Mouse (Mus musculus): Measurements from ENCODE around the gene Cyp3a16. TPM values are rescaled to one million over a fixed set of nuclear protein-coding genes. Genes with fewer than 3 reads are reported as not detected.
"Not testable (repeated sequence)": the region's sequence is repeated elsewhere in the genome, so short reads cannot be mapped to it uniquely, and the experiment has no call there.

The Cyp3a16 gene
- polyA plus RNA-seq (2012; ENCODE audit: insufficient read depth, insufficient read length, low replicate concordance, missing spikeins): not detected in 2 replicates

- H3K4me1 ChIP-seq (ENCODE audit: control insufficient read depth, insufficient read depth, low read length): not testable (repeated sequence)
- 79% methylated on average over 2 of the region's 2 CpGs for WGBS
Observed at GRCm38 (mm10) chr5:145469623-145470022, at the start of gene Cyp3a16. Gene Cyp3a16 (minus strand): TSS chr5:145469723.

GRCm38 (mm10) chr5:145490300-145490699 is 20.8 kb upstream of the Cyp3a16 start:
- WGBS: no CpG with 5 or more reads among the region's 6 CpGs
- no peak overlapping the region for H3K27ac ChIP-seq (ENCODE audit: insufficient read depth, low read depth, low read length)
- TF ChIP-seq POLR2A (IDR thresholded peaks at IDR 0.05; ENCODE audit: insufficient read depth, low read depth, low read length) (no peak), CTCF (IDR thresholded peaks at IDR 0.05; ENCODE audit: insufficient read depth, low read depth, low read length) (no peak)
- no peaks in the 10 kb centered on the region for H3K4me1 ChIP-seq (ENCODE audit: control insufficient read depth, insufficient read depth, low read length)
- no peak overlapping the region for H3K4me3 ChIP-seq (ENCODE audit: insufficient read depth, low read depth, low read length)

More at GRCm38 (mm10) chr5:145469623-145470022, at the start of gene Cyp3a16:
- H3K4me3 ChIP-seq (ENCODE audit: insufficient read depth, low read depth, low read length); H3K27ac ChIP-seq (ENCODE audit: insufficient read depth, low read depth, low read length): not testable (repeated sequence)

- whole genome bisulfite sequencing: 60% methylated on average over 5 of the region's 5 CpGs
- TF ChIP-seq POLR2A (IDR thresholded peaks at IDR 0.05; ENCODE audit: insufficient read depth, low read depth, low read length) (no peak), CTCF (IDR thresholded peaks at IDR 0.05; ENCODE audit: insufficient read depth, low read depth, low read length) (no peak)
- H3K4me1 ChIP-seq (ENCODE audit: control insufficient read depth, insufficient read depth, low read length): no peaks in the 10 kb centered on the region
- no peak overlapping the region for H3K4me3 ChIP-seq (ENCODE audit: insufficient read depth, low read depth, low read length)
- no peak overlapping the region for H3K27ac ChIP-seq (ENCODE audit: insufficient read depth, low read depth, low read length)
Observed at GRCm38 (mm10) chr5:145464304-145465088, 5.0 kb downstream of the Cyp3a16 start.

- Histone ChIP-seq H3K27ac (ENCODE audit: insufficient read depth, low read depth, low read length) (no peak overlapping the region), H3K4me3 (ENCODE audit: insufficient read depth, low read depth, low read length) (no peak overlapping the region), H3K4me1 (ENCODE audit: control insufficient read depth, insufficient read depth, low read length) (no peaks in the 10 kb centered on the region)
- TF ChIP-seq CTCF (IDR thresholded peaks at IDR 0.05; ENCODE audit: insufficient read depth, low read depth, low read length) (no peak), POLR2A (IDR thresholded peaks at IDR 0.05; ENCODE audit: insufficient read depth, low read depth, low read length) (no peak)
- 80% methylated on average over 4 of the region's 4 CpGs for WGBS
Observed at GRCm38 (mm10) chr5:145462321-145462720, 7.2 kb downstream of the Cyp3a16 start.

GRCm38 (mm10) chr5:145454389-145454788 is 15.1 kb downstream of the Cyp3a16 start:
- H3K4me3 ChIP-seq (ENCODE audit: insufficient read depth, low read depth, low read length): no peak overlapping the region
- WGBS: 87% methylated on average over 4 of the region's 4 CpGs
- no peaks in the 10 kb centered on the region for H3K4me1 ChIP-seq (ENCODE audit: control insufficient read depth, insufficient read depth, low read length)
- no peak overlapping the region for H3K27ac ChIP-seq (ENCODE audit: insufficient read depth, low read depth, low read length)
- TF ChIP-seq CTCF (IDR thresholded peaks at IDR 0.05; ENCODE audit: insufficient read depth, low read depth, low read length): no peak
- no peak for TF ChIP-seq POLR2A (IDR thresholded peaks at IDR 0.05; ENCODE audit: insufficient read depth, low read depth, low read length)

GRCm38 (mm10) chr5:145433688-145434087 is 35.8 kb downstream of the Cyp3a16 start:
- whole genome bisulfite sequencing: 84% methylated on average over 1 of the region's 1 CpGs
- Histone ChIP-seq H3K4me3 (ENCODE audit: insufficient read depth, low read depth, low read length) (no peak overlapping the region), H3K27ac (ENCODE audit: insufficient read depth, low read depth, low read length) (no peak overlapping the region), H3K4me1 (ENCODE audit: control insufficient read depth, insufficient read depth, low read length) (no peaks in the 10 kb centered on the region)
- TF ChIP-seq CTCF (IDR thresholded peaks at IDR 0.05; ENCODE audit: insufficient read depth, low read depth, low read length) (no peak), POLR2A (IDR thresholded peaks at IDR 0.05; ENCODE audit: insufficient read depth, low read depth, low read length) (no peak)

- no peak for TF ChIP-seq CTCF (IDR thresholded peaks at IDR 0.05; ENCODE audit: insufficient read depth, low read depth, low read length)
- TF ChIP-seq POLR2A (IDR thresholded peaks at IDR 0.05; ENCODE audit: insufficient read depth, low read depth, low read length): no peak
- Histone ChIP-seq H3K27ac (ENCODE audit: insufficient read depth, low read depth, low read length) (no peak overlapping the region), H3K4me3 (ENCODE audit: insufficient read depth, low read depth, low read length) (no peak overlapping the region), H3K4me1 (ENCODE audit: control insufficient read depth, insufficient read depth, low read length) (no peaks in the 10 kb centered on the region)
Observed at GRCm38 (mm10) chr5:145431004-145431403, 38.5 kb downstream of the Cyp3a16 start.

DNA sequence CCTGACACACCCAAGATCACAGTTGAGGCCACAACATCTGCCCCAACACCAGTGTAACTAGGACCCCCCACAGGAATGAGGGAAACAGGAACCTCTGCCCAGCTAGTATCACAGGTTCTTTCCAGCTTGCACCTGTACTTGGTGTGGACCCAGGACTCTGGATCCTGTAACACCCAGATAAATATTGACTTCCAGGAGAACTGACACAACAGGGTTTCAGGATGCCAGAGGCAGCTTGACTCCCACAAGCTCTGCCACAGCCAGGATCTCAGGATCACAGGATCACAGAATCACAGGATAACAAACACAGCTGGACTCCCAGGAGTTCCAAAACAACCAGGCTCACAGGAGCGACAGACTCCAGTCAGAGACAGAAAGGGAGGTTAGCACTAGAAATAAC is 47.2 kb downstream of the Cyp3a16 start:
- 68% methylated on average over 1 of the region's 1 CpGs for WGBS
- Histone ChIP-seq H3K4me1 (ENCODE audit: control insufficient read depth, insufficient read depth, low read length) (no peaks in the 10 kb centered on the region), H3K27ac (ENCODE audit: insufficient read depth, low read depth, low read length) (no peak overlapping the region), H3K4me3 (ENCODE audit: insufficient read depth, low read depth, low read length) (no peak overlapping the region)
- TF ChIP-seq CTCF (IDR thresholded peaks at IDR 0.05; ENCODE audit: insufficient read depth, low read depth, low read length): no peak
- TF ChIP-seq POLR2A (IDR thresholded peaks at IDR 0.05; ENCODE audit: insufficient read depth, low read depth, low read length): no peak

- WGBS: 89% methylated on average over 9 of the region's 9 CpGs
- not testable (repeated sequence) for H3K4me1 ChIP-seq (ENCODE audit: control insufficient read depth, insufficient read depth, low read length); H3K27ac ChIP-seq (ENCODE audit: insufficient read depth, low read depth, low read length); H3K4me3 ChIP-seq (ENCODE audit: insufficient read depth, low read depth, low read length)
Observed at GRCm38 (mm10) chr5:145415416-145415815, 54.1 kb downstream of the Cyp3a16 start.

Other genes starting within 250 kb of the Cyp3a16 start
- gene Zfp655, start 238.0 kb downstream of the Cyp3a16 start, polyA plus RNA-seq (2012; ENCODE audit: insufficient read depth, insufficient read length, low replicate concordance, missing spikeins): not detected in 2 replicates
- not detected in 2 replicates for gene Zscan25, start 189.2 kb downstream of the Cyp3a16 start, polyA plus RNA-seq (2012; ENCODE audit: insufficient read depth, insufficient read length, low replicate concordance, missing spikeins)
- not detected in 2 replicates for gene Cyp3a57, start 124.4 kb downstream of the Cyp3a16 start, polyA plus RNA-seq (2012; ENCODE audit: insufficient read depth, insufficient read length, low replicate concordance, missing spikeins)
- gene Cyp3a41b, start 115.0 kb upstream of the Cyp3a16 start, polyA plus RNA-seq (2012; ENCODE audit: insufficient read depth, insufficient read length, low replicate concordance, missing spikeins): not detected in 2 replicates